9 mouse cellular contexts compared by ENCODE assay signal in genomic region chr16:8821429-8821828, GRCm38 (mm10). TPM values are rescaled to one million over a fixed set of nuclear protein-coding genes. Genes with fewer than 3 reads are reported as not detected.
DNase-seq lines count a peak whose midpoint lies in the region; TF ChIP-seq lines count a peak whose summit lies in the region.
"Had no signal": no experiment of that assay in that cellular context is flagged by ENCODE, and none has a peak within 500 bp of the region (broad histone marks: within the 10 kb centered on the region; RNA-seq: fewer than 3 reads in every experiment).

No protein-coding gene starts in this region.

- H3K27me3 ChIP-seq in MEL (ENCODE audit: control insufficient read depth in 1 of 2, insufficient read depth in 2 of 2, low read length in 2 of 2) = no peaks in the 10 kb centered on the region
- H3K27me3 ChIP-seq in embryonic facial prominence, embryonic 10.5 days (replicated peaks; ENCODE audit: low read depth, poor library complexity, severe bottlenecking) = no peaks in the 10 kb centered on the region

- peaks cover 0 to 15% of the 10 kb centered on the region in 2 experiments; a peak in 2 of 4 replicates for H3K36me3 ChIP-seq in MEL (ENCODE audit: control insufficient read depth in 1 of 2, insufficient read depth in 2 of 2, low read length in 2 of 2)
- no peaks in the 10 kb centered on the region for H3K36me3 ChIP-seq in embryonic facial prominence, embryonic 10.5 days (replicated peaks)

- TF ChIP-seq RAD21 in MEL (IDR thresholded peaks at IDR 0.05; ENCODE audit: low read depth, low read length) = no peak

- no peaks in the 10 kb centered on the region for H3K79me2 ChIP-seq in MEL (ENCODE audit: control insufficient read depth, insufficient read depth, low read length, poor library complexity)

- H3K4me1 ChIP-seq in MEL (ENCODE audit: control insufficient read depth in 1 of 2, insufficient read depth in 2 of 2, low read length in 2 of 2) = peaks cover 11 to 13% of the 10 kb centered on the region in 2 experiments
- no peaks in the 10 kb centered on the region for H3K4me1 ChIP-seq in embryonic facial prominence, embryonic 10.5 days

- no peaks in the 10 kb centered on the region for H3K9me3 ChIP-seq in MEL (replicated peaks; ENCODE audit: insufficient read depth, low read length)
- H3K9me3 ChIP-seq in embryonic facial prominence, embryonic 10.5 days = no peaks in the 10 kb centered on the region

- no peak for TF ChIP-seq CTCF in MEL (IDR thresholded peaks at IDR 0.05 in 2 of 3, conservative IDR thresholded peaks at IDR 0.05 in 1 of 3; ENCODE audit: control insufficient read depth in 1 of 3, insufficient read depth in 1 of 3, low read depth in 2 of 3, low read length in 3 of 3, poor library complexity in 1 of 3, severe bottlenecking in 1 of 3)

- peak; percentile 35 for DNase-seq in cerebellum, adult 11 months
- no peak for DNase-seq in cerebellum, postnatal 4 days (ENCODE audit: low spot score in 2 of 2)
- peak; percentile 58 for DNase-seq in MEL (ENCODE audit: low read depth, low spot score)
- peak; percentile 66 for DNase-seq in heart, adult 8-10 months (ENCODE audit: low spot score)
- DNase-seq in lung, postnatal 14 days = peak; percentile 13
- DNase-seq in ovary, postnatal 36 days (ENCODE audit: low spot score) = no peak
- DNase-seq in thymus, postnatal 36 days = no peak
- DNase-seq in embryonic facial prominence, embryonic 10.5 days (ENCODE audit: low spot score) = no peak
- DNase-seq: midbrain, embryonic 14.5 days had no signal

- no peak overlapping the region for H3K4me3 ChIP-seq in MEL (ENCODE audit: control insufficient read depth in 1 of 2, insufficient read depth in 1 of 2, low read depth in 2 of 2, low read length in 2 of 2)
- H3K4me3 ChIP-seq in embryonic facial prominence, embryonic 10.5 days = no peak overlapping the region

- H3K27ac ChIP-seq in MEL (ENCODE audit: control insufficient read depth, low read depth, low read length) = no peak overlapping the region; the same call in 1 of the 2 replicates
- no peak overlapping the region for H3K27ac ChIP-seq in embryonic facial prominence, embryonic 10.5 days (replicated peaks)

- TF ChIP-seq EP300 in MEL (IDR thresholded peaks at IDR 0.05; ENCODE audit: low read depth in 1 of 2, low read length in 2 of 2) = peak in 1 of 2 experiments; percentile 4; a peak in 1 of 4 replicates

- 89% methylated on average over 1 of the region's 1 CpGs for WGBS in embryonic facial prominence, embryonic 10.5 days

- TF ChIP-seq POLR2A in MEL (IDR thresholded peaks at IDR 0.05; ENCODE audit: control insufficient read depth in 1 of 2, insufficient read depth in 1 of 2, low read depth in 1 of 2, low read length in 2 of 2, poor library complexity in 1 of 2) = no peak

- no peak overlapping the region for H3K9ac ChIP-seq in MEL (ENCODE audit: control insufficient read depth, low read depth, low read length, poor library complexity, severe bottlenecking)

TF ChIP-seq in MEL, 35 proteins besides CTCF, POLR2A, EP300 and RAD21:
- TF ChIP-seq MAX (IDR thresholded peaks at IDR 0.05; ENCODE audit: low read length) (0 out of 2 replicates have a peak, but pooled peaks have one; percentile 21), USF2 (IDR thresholded peaks at IDR 0.05; ENCODE audit: borderline replicate concordance in 1 of 2, insufficient read depth in 1 of 2, low read depth in 1 of 2, low read length in 2 of 2) (no peak), TCF12 (IDR thresholded peaks at IDR 0.05; ENCODE audit: low read depth, low read length) (peak; percentile 38; the same call in 1 of the 2 replicates), NELFE (IDR thresholded peaks at IDR 0.05; ENCODE audit: low read depth, low read length) (no peak), ETS1 (IDR thresholded peaks at IDR 0.05; ENCODE audit: low read depth, low read length) (no peak), TAL1 (IDR thresholded peaks at IDR 0.05; ENCODE audit: low read length) (no peak), MXI1 (IDR thresholded peaks at IDR 0.05; ENCODE audit: low read depth, low read length) (peak; percentile 46; the same call in 1 of the 2 replicates), ELF1 (IDR thresholded peaks at IDR 0.05; ENCODE audit: low read depth, low read length) (no peak), TBP (IDR thresholded peaks at IDR 0.05; ENCODE audit: low read depth, low read length) (no peak), BHLHE40 (IDR thresholded peaks at IDR 0.05; ENCODE audit: borderline replicate concordance, low read depth, low read length) (no peak), USF1 (IDR thresholded peaks at IDR 0.05; ENCODE audit: low read depth, low read length) (peak; percentile 65; the same call in 1 of the 2 replicates), RCOR1 (IDR thresholded peaks at IDR 0.05; ENCODE audit: low read depth, low read length) (no peak)

RNA-seq across cellular contexts. Expression of gene 1810013L24Rik, which starts 8.5 kb away (rescaled TPM):
- 25.3 and 27.6 TPM in 2 replicates for total RNA-seq in MEL (2012; rRNA removed)
- 100 to 1,000 TPM in 1 of 2 experiments, 10 to 100 TPM in 1; 29.9 to 154 TPM for polyA plus RNA-seq in MEL (2012; ENCODE audit: insufficient read depth in 1 of 2, insufficient read length in 2 of 2, low read depth in 1 of 2, low replicate concordance in 2 of 2, missing spikeins in 1 of 2)
- total RNA-seq in heart, adult 8-10 months (2022) = 100 to 1,000 TPM; 121 to 130 (median 129) TPM
- 19.2 and 19.9 TPM in 2 replicates for polyA plus RNA-seq in embryonic facial prominence, embryonic 10.5 days (2016; fragmentation: Nextera tagmentation; extraction: Ambion mirVana)

RNA-seq across cellular contexts. Expression of gene Usp7, which starts 29.3 kb away (rescaled TPM):
- 101 and 105 TPM in 2 replicates for total RNA-seq in MEL (2012; rRNA removed)
- polyA plus RNA-seq in MEL (2012; ENCODE audit: insufficient read depth in 1 of 2, insufficient read length in 2 of 2, low read depth in 1 of 2, low replicate concordance in 2 of 2, missing spikeins in 1 of 2) = 100 to 1,000 TPM in 1 of 2 experiments, 10 to 100 TPM in 1; 94.2 to 425 TPM
- 10 to 100 TPM; 42.9 to 59.2 (median 48.1) TPM for total RNA-seq in heart, adult 8-10 months (2022)
- polyA plus RNA-seq in embryonic facial prominence, embryonic 10.5 days (2016; fragmentation: Nextera tagmentation; extraction: Ambion mirVana) = 29.2 and 31.6 TPM in 2 replicates

Comparison
In these comparisons a context has a peak if more than half of its experiments do, and no peak if none do; other contexts are left out.
1. DNase-seq: peak in cerebellum, adult 11 months (single experiment), MEL (single experiment), heart, adult 8-10 months (single experiment) and lung, postnatal 14 days (single experiment); none in cerebellum, postnatal 4 days (0 of 2), ovary, postnatal 36 days (single experiment), thymus, postnatal 36 days (0 of 2) and embryonic facial prominence, embryonic 10.5 days (single experiment).